Mouse (Mus musculus) neural tube, embryonic 15.5 days (tissue): ENCODE results near the gene Tnfaip8l1. TPM values are rescaled to one million over a fixed set of nuclear protein-coding genes. Genes with fewer than 3 reads are reported as not detected.

Source experiments
- ATAC-seq: fragments of 200-750 bp; cut with Nextera tagmentation; 2 replicates; pipeline ENCODE4 v1.8.0; 2017; ENCODE audit warnings: mild to moderate bottlenecking, moderate TSS enrichment, moderate library complexity; ENCODE audit not compliant: low FRiP score
- H3K27ac ChIP-seq: fragments of 300-500 bp; sonication (generic); replicated peaks from 2 replicates; pipeline ENCODE4 v1.5.1; 2015; ENCODE audit warnings: mild to moderate bottlenecking, inconsistent platforms
- H3K27me3 ChIP-seq: fragments of 300-500 bp; sonication (generic); replicated peaks from 2 replicates; pipeline ENCODE4 v1.6.1; 2015; ENCODE audit warnings: inconsistent platforms
- H3K36me3 ChIP-seq: fragments of 300-500 bp; sonication (generic); 2 replicates; pipeline ENCODE4 v1.6.1; 2015; ENCODE audit warnings: inconsistent platforms
- H3K4me1 ChIP-seq: fragments of 300-500 bp; sonication (generic); 2 replicates; pipeline ENCODE4 v1.6.1; 2015; ENCODE audit warnings: inconsistent platforms
- H3K4me2 ChIP-seq: fragments of 300-500 bp; sonication (generic); 2 replicates; pipeline ENCODE4 v1.6.1; 2015; ENCODE audit warnings: inconsistent platforms, mild to moderate bottlenecking, moderate library complexity
- H3K4me3 ChIP-seq: fragments of 300-500 bp; sonication (generic); replicated peaks from 2 replicates; pipeline ENCODE4 v1.5.1; 2015; ENCODE audit warnings: mild to moderate bottlenecking, inconsistent platforms
- H3K9ac ChIP-seq: fragments of 300-500 bp; sonication (generic); replicated peaks from 2 replicates; pipeline ENCODE4 v1.6.1; 2015; ENCODE audit warnings: mild to moderate bottlenecking, inconsistent platforms
- H3K9me3 ChIP-seq: fragments of 300-500 bp; sonication (generic); replicated peaks from 2 replicates; pipeline ENCODE4 v1.6.1; 2016; ENCODE audit warnings: inconsistent platforms
- WGBS: fragments of 180-500 bp; shearing (Covaris S2); methylation state at CpG from one replicate; pipeline ENCODE4 v1.1.7; 2015; ENCODE audit warnings: mixed read lengths; 5-methylcytosine and 5-hydroxymethylcytosine counted together
- microRNA-seq: library from miRNA; unstranded; fragments of <30 nt; microRNA quantifications from one replicate; pipeline ENCODE4, GENCODE M21; 2017
- polyA plus RNA-seq: library from polyadenylated mRNA; unstranded; fragments of >200 nt; fragmentation: Nextera tagmentation; extraction: Ambion mirVana; gene quantifications from 2 replicates; pipeline ENCODE4 v1.2.1, GENCODE M21; 2015

The Tnfaip8l1 gene
- polyA plus RNA-seq, 1 experiment from 2014 or later = 10.6 TPM

DNA sequence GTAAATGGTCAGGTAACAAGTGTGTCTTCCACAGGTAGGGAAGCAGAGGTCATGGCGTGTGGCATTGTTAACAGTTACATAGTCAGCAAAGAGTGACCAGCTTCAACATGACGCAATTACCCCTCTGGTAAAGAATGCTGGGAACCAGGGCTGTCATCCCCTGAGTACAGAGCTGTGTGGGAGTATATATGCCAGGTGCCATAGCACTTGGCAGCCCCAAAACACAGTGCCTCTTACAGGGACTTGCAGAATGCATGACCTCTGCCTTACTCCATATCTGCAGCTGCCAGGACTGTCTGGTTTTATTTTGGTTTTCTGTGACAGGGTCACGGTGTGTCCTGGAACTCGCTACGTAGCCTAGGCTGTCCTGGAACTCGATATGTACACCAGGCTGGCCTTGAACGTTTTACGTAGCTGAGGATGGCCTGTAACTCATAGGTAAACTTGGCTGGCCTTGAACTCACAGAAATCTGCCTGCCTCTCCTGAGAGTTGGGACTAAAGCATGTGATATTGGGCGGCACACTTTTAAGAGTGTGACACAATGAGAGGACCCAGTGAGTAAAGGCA lies 45.8 kb downstream of the Tnfaip8l1 start:
- 96% methylated on average over 9 of the region's 9 CpGs for WGBS
- Histone ChIP-seq H3K36me3 (peaks cover 91% of the 10 kb centered on the region), H3K4me2 (no peak overlapping the region), H3K9ac (no peak overlapping the region), H3K4me1 (peaks cover 6% of the 10 kb centered on the region; the same call in 1 of the 2 replicates), H3K27ac (no peak overlapping the region), H3K4me3 (no peak overlapping the region), H3K27me3 (no peaks in the 10 kb centered on the region), H3K9me3 (no peaks in the 10 kb centered on the region)
- ATAC-seq = no peak

DNA sequence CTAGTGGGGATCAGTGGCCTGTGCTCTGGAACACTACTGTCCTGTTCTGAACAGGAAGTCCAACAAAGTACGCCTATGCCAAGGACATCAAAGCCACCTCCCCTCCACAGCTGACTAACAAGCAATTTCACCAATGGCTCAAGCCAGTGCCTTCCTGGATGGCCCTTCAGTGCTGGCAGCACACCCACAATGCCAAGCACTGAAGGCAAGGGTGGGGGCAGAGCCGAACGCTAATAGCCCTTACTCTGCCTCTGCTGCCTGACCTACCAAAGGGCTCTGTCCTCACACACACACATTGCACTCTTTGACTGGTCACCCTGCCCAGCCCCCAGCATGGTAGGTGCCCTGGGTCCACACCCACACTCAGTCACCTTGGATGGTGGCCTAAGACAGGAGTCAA lies 46.5 kb downstream of the Tnfaip8l1 start:
- no peak overlapping the region for H3K4me2 ChIP-seq
- H3K27ac ChIP-seq = no peak overlapping the region
- no peaks in the 10 kb centered on the region for H3K9me3 ChIP-seq
- H3K9ac ChIP-seq = no peak overlapping the region
- 95% methylated on average over 3 of the region's 3 CpGs for WGBS
- no peaks in the 10 kb centered on the region for H3K27me3 ChIP-seq
- peaks cover 9% of the 10 kb centered on the region; the same call in 1 of the 2 replicates for H3K4me1 ChIP-seq
- H3K4me3 ChIP-seq = no peak overlapping the region
- H3K36me3 ChIP-seq = peaks cover 83% of the 10 kb centered on the region
- ATAC-seq = no peak

DNA sequence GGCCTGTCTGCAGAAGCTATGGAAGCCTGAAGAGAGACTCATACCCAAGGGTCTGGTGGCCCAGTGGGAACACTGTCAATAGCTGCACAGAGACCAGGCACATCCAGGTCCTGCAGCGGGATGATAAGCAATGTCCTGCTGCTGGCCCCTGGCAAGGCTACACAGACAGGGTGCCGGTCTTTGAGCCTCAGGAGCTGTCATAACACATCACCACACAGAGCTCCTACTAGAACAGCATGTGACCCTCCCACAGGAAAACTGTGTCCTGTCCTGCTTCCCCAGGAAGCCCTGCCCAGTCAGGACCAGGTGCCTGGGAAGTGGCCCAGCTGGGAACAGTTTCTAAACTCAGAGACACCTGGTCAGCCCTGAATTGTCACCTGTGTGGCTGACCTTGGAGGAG lies 48.8 kb downstream of the Tnfaip8l1 start:
- Histone ChIP-seq H3K9me3 (no peaks in the 10 kb centered on the region), H3K9ac (no peak overlapping the region), H3K4me3 (no peak overlapping the region), H3K27ac (no peak overlapping the region), H3K36me3 (peaks cover 60% of the 10 kb centered on the region), H3K27me3 (no peaks in the 10 kb centered on the region), H3K4me2 (no peak overlapping the region), H3K4me1 (peaks cover 28% of the 10 kb centered on the region)
- 97% methylated on average over 2 of the region's 2 CpGs for WGBS
- no peak for ATAC-seq

GRCm38 (mm10) chr17:56212676-56213075 lies 50.4 kb downstream of the Tnfaip8l1 start:
- no peak overlapping the region for H3K4me2 ChIP-seq
- peaks cover 44% of the 10 kb centered on the region for H3K36me3 ChIP-seq
- H3K4me3 ChIP-seq = no peak overlapping the region
- no peak for ATAC-seq
- no peak overlapping the region for H3K9ac ChIP-seq
- H3K4me1 ChIP-seq = peaks cover 44% of the 10 kb centered on the region
- 0 out of 2 replicates have a peak overlapping the region, but pooled peaks have one; percentile 9 for H3K27ac ChIP-seq
- no peaks in the 10 kb centered on the region for H3K27me3 ChIP-seq
- whole genome bisulfite sequencing = 81% methylated on average over 6 of the region's 6 CpGs
- no peaks in the 10 kb centered on the region for H3K9me3 ChIP-seq

DNA sequence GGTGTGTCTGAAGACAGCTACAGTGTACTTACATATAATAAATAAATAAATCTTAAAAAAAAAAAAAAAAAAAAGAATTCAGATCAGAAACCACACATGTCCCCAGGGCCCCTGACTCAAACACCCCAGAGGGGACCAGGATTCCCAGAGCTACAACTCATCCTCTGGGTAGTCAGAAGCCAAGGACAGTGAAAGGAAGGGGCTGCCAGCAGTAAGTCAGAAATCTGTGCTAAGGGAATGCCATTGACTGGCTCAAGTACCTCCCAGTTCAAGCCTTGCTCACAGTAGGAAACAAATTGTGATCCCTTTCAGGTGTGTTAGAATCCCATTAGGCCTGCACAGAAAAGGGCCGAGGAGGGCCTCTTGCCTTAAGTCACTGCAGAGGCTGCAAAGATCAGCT lies 52.0 kb downstream of the Tnfaip8l1 start:
- no peak for ATAC-seq

GRCm38 (mm10) chr17:56217670-56218069 lies 55.4 kb downstream of the Tnfaip8l1 start:
- no peak for ATAC-seq
- Histone ChIP-seq H3K27ac (0 out of 2 replicates have a peak overlapping the region, but pooled peaks have one; percentile 93), H3K9ac (peak overlapping the region; percentile 80), H3K4me2 (peak overlapping the region; percentile 74), H3K9me3 (no peaks in the 10 kb centered on the region), H3K36me3 (no peaks in the 10 kb centered on the region; the same call in 1 of the 2 replicates), H3K27me3 (no peaks in the 10 kb centered on the region), H3K4me3 (peak overlapping the region; percentile 84), H3K4me1 (peaks cover 53% of the 10 kb centered on the region)
- 65% methylated on average over 13 of the region's 13 CpGs for WGBS

More for the DNA sequence above, 52.0 kb downstream of the Tnfaip8l1 start:
- no peak overlapping the region for H3K27ac ChIP-seq
- H3K9ac ChIP-seq = no peak overlapping the region
- H3K36me3 ChIP-seq = peaks cover 29% of the 10 kb centered on the region
- 88% methylated on average over 1 of the region's 1 CpGs for WGBS
- H3K27me3 ChIP-seq = no peaks in the 10 kb centered on the region
- no peak overlapping the region for H3K4me2 ChIP-seq
- peaks cover 50% of the 10 kb centered on the region for H3K4me1 ChIP-seq
- H3K4me3 ChIP-seq = no peak overlapping the region
- no peaks in the 10 kb centered on the region for H3K9me3 ChIP-seq

DNA sequence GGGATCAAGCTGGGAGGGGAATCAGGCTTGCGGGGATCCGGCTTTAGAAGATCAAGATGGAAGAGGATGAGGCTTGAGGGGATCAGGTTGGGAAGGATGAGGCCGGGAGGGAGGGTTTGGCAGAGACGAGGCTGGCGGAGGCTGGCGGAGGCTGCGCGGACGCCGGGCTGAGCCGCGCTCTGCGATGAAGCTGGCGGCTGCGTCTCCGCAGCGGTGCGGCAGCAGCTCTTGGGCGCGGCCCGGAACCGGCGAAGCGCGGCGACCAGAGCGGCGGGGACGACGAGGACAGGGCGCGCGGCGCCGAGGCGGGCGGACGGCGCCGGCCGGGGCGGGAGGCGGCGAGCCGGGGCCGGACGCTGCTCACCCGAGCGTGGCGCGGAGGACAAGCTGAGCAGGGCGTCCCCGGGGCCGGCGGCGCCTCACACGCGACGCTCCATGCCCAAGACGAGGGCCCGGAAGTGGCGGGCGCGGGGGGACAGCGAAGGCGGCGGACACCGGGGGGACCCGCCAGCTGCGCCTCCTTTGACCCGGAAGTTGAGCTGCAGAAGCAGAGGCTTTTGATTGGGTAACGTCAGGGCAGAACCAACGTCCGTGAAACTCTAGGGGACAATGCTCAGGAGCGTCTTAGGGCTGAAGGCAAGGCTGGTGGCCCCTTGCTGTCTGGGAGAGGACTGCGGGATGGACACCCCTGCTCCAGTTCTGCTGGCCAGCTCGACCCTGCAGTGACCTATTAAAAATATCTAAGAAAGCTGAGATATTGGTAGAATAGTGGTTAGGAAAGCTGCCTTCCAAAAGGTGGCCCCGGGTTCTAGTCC lies 56.3 kb downstream of the Tnfaip8l1 start, which contains the start of gene Dpp9:
Dpp9 (minus strand) TSS at position 529 of the 815 bp plus-strand sequence.
- Histone ChIP-seq H3K4me2 (peak within 1 kb of the TSS; percentile 74), H3K4me3 (peak within 1 kb of the TSS; percentile 84), H3K9me3 (no peaks in the 10 kb centered on the region), H3K36me3 (no peaks in the 10 kb centered on the region), H3K4me1 (peaks cover 49% of the 10 kb centered on the region), H3K9ac (peak within 1 kb of the TSS; percentile 80), H3K27me3 (no peaks in the 10 kb centered on the region), H3K27ac (peak within 1 kb of the TSS; percentile 93)
- ATAC-seq = peak; percentile 98
- under 1% methylated on average over 66 of the region's 78 CpGs for WGBS

- H3K9ac ChIP-seq = peak overlapping the region; percentile 80
- no peaks in the 10 kb centered on the region for H3K36me3 ChIP-seq
- peak; percentile 40; the same call in 1 of the 2 replicates for ATAC-seq
- H3K4me2 ChIP-seq = peak overlapping the region; percentile 74
- H3K9me3 ChIP-seq = no peaks in the 10 kb centered on the region
- H3K27me3 ChIP-seq = no peaks in the 10 kb centered on the region
- H3K4me1 ChIP-seq = peaks cover 46% of the 10 kb centered on the region
- WGBS = 44% methylated on average over 12 of the region's 12 CpGs
- H3K4me3 ChIP-seq = peak overlapping the region; percentile 84
- H3K27ac ChIP-seq = peak overlapping the region; percentile 93
These were observed 57.0 kb downstream of the Tnfaip8l1 start for GRCm38 (mm10) chr17:56219251-56219650.

- Histone ChIP-seq H3K9ac (no peak overlapping the region), H3K27ac (no peak overlapping the region), H3K4me1 (peaks cover 40% of the 10 kb centered on the region), H3K36me3 (no peaks in the 10 kb centered on the region), H3K4me2 (no peak overlapping the region), H3K27me3 (no peaks in the 10 kb centered on the region), H3K9me3 (no peaks in the 10 kb centered on the region), H3K4me3 (no peak overlapping the region)
- WGBS = 61% methylated on average over 3 of the region's 3 CpGs
- no peak for ATAC-seq
These were observed 57.5 kb downstream of the Tnfaip8l1 start for GRCm38 (mm10) chr17:56219805-56220204.

Small RNA genes lying within 50 kb of the gene (microRNA-seq; reads per million reads assigned to microRNA genes)
- not detected for gene Gm44397

Other genes starting within 250 kb of the Tnfaip8l1 start
- gene Zfp119b, start 213.0 kb upstream of the Tnfaip8l1 start, polyA plus RNA-seq = 9.2 and 9.3 TPM in 2 replicates
- gene Ebi3, start 209.8 kb upstream of the Tnfaip8l1 start, polyA plus RNA-seq = 7.4 and 9.0 TPM in 2 replicates
- 19.5 and 23.5 TPM in 2 replicates for gene Yju2, start 203.4 kb upstream of the Tnfaip8l1 start, polyA plus RNA-seq
- 152 and 195 TPM in 2 replicates for gene Shd, start 192.0 kb upstream of the Tnfaip8l1 start, polyA plus RNA-seq
- gene Fsd1, start 176.0 kb upstream of the Tnfaip8l1 start, polyA plus RNA-seq = 189 and 228 TPM in 2 replicates
- gene Stap2, start 156.9 kb upstream of the Tnfaip8l1 start, polyA plus RNA-seq = 7.3 and 11.5 TPM in 2 replicates
- 121 and 130 TPM in 2 replicates for gene Mpnd, start 156.8 kb upstream of the Tnfaip8l1 start, polyA plus RNA-seq
- 105 and 114 TPM in 2 replicates for gene Sh3gl1, start 125.8 kb upstream of the Tnfaip8l1 start, polyA plus RNA-seq
- gene Chaf1a, start 122.0 kb upstream of the Tnfaip8l1 start, polyA plus RNA-seq = 4.0 and 10.1 TPM in 2 replicates
- 65.3 and 79.4 TPM in 2 replicates for gene Ubxn6, start 87.4 kb upstream of the Tnfaip8l1 start, polyA plus RNA-seq
- gene Hdgfl2, start 82.8 kb upstream of the Tnfaip8l1 start, polyA plus RNA-seq = 124 and 134 TPM in 2 replicates
- gene Plin4, start 52.7 kb upstream of the Tnfaip8l1 start, polyA plus RNA-seq = 0.09 and 0.10 TPM in 2 replicates
- 2.4 and 2.7 TPM in 2 replicates for gene Plin5, start 44.9 kb upstream of the Tnfaip8l1 start, polyA plus RNA-seq
- 0.22 and 0.63 TPM in 2 replicates for gene Lrg1, start 40.5 kb upstream of the Tnfaip8l1 start, polyA plus RNA-seq
- 12.3 and 16.2 TPM in 2 replicates for gene Sema6b, start 22.1 kb upstream of the Tnfaip8l1 start, polyA plus RNA-seq
- gene Mydgf, start 21.4 kb downstream of the Tnfaip8l1 start, polyA plus RNA-seq = 80.3 and 82.3 TPM in 2 replicates
- gene Dpp9, start 56.4 kb downstream of the Tnfaip8l1 start, polyA plus RNA-seq = 22.4 and 27.2 TPM in 2 replicates
- 16.2 and 16.9 TPM in 2 replicates for gene Fem1a, start 94.3 kb downstream of the Tnfaip8l1 start, polyA plus RNA-seq
- 1.2 and 2.9 TPM in 2 replicates for gene Ticam1, start 114.3 kb downstream of the Tnfaip8l1 start, polyA plus RNA-seq
- gene Plin3, start 130.4 kb downstream of the Tnfaip8l1 start, polyA plus RNA-seq = 13.2 and 28.7 TPM in 2 replicates
- 0.34 TPM in 1 of 2 replicates, not detected in the other for gene Arrdc5, start 137.8 kb downstream of the Tnfaip8l1 start, polyA plus RNA-seq
- gene Uhrf1, start 140.8 kb downstream of the Tnfaip8l1 start, polyA plus RNA-seq = 13.8 and 59.4 TPM in 2 replicates
- gene Kdm4b, start 163.6 kb downstream of the Tnfaip8l1 start, polyA plus RNA-seq = 59.1 and 65.2 TPM in 2 replicates